Mouse (Mus musculus): ENCODE measurements around the gene Mrpl19. TPM values are rescaled to one million over a fixed set of nuclear protein-coding genes. Genes with fewer than 3 reads are reported as not detected.
A peak's percentile ranks its signal among the peaks of the same experiment; 100 is the strongest.

Gene Mrpl19
- polyA plus RNA-seq, 1 experiment from 2014 or later = 34.0 TPM

DNA sequence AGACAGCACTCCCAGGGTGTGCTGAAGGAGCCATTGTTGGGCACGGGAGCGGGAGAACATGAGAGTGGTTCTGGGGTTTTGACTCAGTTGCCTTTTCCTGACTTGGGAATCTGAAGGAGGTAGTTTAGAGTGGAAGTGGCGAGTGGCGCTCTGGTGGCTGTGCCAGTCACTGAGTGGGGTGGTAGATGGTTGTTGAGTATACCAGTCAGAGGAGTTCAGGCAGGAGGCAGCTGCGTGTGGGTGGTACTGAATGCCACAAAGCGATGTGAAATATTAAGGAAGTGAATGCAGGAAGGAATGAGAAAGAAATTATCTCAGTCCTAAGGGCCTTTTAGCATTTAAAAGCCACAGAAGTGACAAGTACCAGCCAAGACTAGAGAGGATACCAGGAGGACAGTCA lies 18.9 kb downstream of the Mrpl19 start:
- ATAC-seq (ENCODE audit: low FRiP score, low TSS enrichment) (no peak), DNase-seq (no peak)
- H3K9ac ChIP-seq (replicated peaks; ENCODE audit: low read length) = no peak overlapping the region
- no peaks in the 10 kb centered on the region for H3K4me1 ChIP-seq (ENCODE audit: control insufficient read depth, insufficient read depth, low read length)
- H3K9me3 ChIP-seq (ENCODE audit: control insufficient read depth, low read length) = no peaks in the 10 kb centered on the region
- no peaks in the 10 kb centered on the region for H3K27me3 ChIP-seq (ENCODE audit: control insufficient read depth, insufficient read depth, low read length)
- H3K4me2 ChIP-seq (ENCODE audit: low read length) = no peak overlapping the region
- H3K27ac ChIP-seq (replicated peaks; ENCODE audit: low read depth, low read length) = no peak overlapping the region
- H3K36me3 ChIP-seq (ENCODE audit: control insufficient read depth, insufficient read depth, low read length) = peaks cover 79% of the 10 kb centered on the region
- WGBS = 97% methylated on average over 6 of the region's 6 CpGs
- no peak overlapping the region for H3K4me3 ChIP-seq (replicated peaks; ENCODE audit: low read depth, low read length)

DNA sequence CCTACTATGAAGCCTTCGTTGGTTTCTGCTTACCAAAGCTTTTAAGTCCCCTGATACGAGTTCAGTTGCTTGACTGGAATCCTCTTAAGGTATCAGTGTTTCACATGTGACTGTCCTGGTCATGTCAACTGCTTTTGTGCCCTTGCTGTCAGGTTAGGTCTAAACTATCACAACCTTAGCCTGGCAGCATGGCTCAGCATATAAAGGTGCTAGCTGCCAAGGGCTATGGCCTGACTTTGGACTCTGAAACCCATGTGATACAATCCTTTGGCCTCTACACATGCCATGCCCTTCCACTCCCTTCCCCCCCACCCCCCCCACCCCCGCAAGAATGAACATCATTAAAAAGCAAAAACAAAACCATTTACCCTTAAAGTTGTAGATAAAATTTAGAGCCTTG lies 21.3 kb downstream of the Mrpl19 start:
- Histone ChIP-seq H3K27me3 (ENCODE audit: control insufficient read depth, insufficient read depth, low read length) (no peaks in the 10 kb centered on the region), H3K27ac (replicated peaks; ENCODE audit: low read depth, low read length) (no peak overlapping the region), H3K4me3 (replicated peaks; ENCODE audit: low read depth, low read length) (no peak overlapping the region), H3K9ac (replicated peaks; ENCODE audit: low read length) (no peak overlapping the region), H3K36me3 (ENCODE audit: control insufficient read depth, insufficient read depth, low read length) (peaks cover 84% of the 10 kb centered on the region), H3K4me1 (ENCODE audit: control insufficient read depth, insufficient read depth, low read length) (no peaks in the 10 kb centered on the region), H3K4me2 (ENCODE audit: low read length) (no peak overlapping the region), H3K9me3 (ENCODE audit: control insufficient read depth, low read length) (no peaks in the 10 kb centered on the region)
- WGBS = 94% methylated on average over 3 of the region's 3 CpGs
- ATAC-seq (ENCODE audit: low FRiP score, low TSS enrichment) = no peak
- no peak for DNase-seq

DNA sequence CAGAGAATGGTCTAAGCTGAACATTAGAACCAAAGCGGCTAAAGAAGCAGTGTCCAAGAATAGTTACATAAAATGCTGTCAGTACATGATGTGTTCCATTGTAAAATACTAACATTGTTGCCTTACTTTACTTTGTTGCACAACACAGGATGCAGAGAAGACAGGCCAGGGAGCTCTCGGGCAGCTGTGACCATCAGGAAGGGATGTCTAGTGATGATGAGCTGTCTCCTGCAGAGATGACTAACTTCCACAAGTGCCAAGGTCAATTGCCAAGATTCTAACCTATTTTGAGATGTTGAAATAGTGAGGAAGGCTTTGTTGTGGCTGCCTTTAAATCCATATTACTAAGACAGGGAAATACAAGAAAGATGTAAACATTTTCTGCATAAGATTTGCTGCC lies 22.5 kb downstream of the Mrpl19 start:
- 95% methylated on average over 2 of the region's 2 CpGs for WGBS
- H3K36me3 ChIP-seq (ENCODE audit: control insufficient read depth, insufficient read depth, low read length) = peaks cover 81% of the 10 kb centered on the region

DNA sequence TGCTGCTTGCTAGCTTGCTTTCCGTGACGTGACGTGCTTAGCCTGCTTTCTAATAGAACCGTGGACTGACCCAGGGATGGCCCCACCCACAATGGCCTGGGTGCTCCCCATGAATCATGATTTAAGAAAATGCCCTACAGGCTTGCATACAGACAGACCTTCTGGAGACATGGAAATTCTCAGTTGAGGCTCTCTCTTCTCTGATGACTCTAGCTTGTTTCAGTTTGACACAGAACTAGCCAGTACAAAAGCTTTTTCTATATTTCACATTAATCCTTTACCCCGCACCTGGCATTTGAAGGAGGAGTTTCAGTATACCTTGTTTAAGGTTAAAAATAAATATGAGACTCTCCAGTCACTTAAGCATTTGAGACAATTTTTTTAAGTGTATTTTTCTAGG lies 24.0 kb downstream of the Mrpl19 start:
- DNase-seq (no peak), ATAC-seq (ENCODE audit: low FRiP score, low TSS enrichment) (no peak)
- H3K4me2 ChIP-seq (ENCODE audit: low read length) = no peak overlapping the region
- H3K36me3 ChIP-seq (ENCODE audit: control insufficient read depth, insufficient read depth, low read length) = peaks cover 81% of the 10 kb centered on the region
- H3K4me3 ChIP-seq (replicated peaks; ENCODE audit: low read depth, low read length) = no peak overlapping the region
- no peaks in the 10 kb centered on the region for H3K4me1 ChIP-seq (ENCODE audit: control insufficient read depth, insufficient read depth, low read length)
- WGBS = 91% methylated on average over 5 of the region's 5 CpGs
- no peak overlapping the region for H3K9ac ChIP-seq (replicated peaks; ENCODE audit: low read length)
- no peaks in the 10 kb centered on the region for H3K27me3 ChIP-seq (ENCODE audit: control insufficient read depth, insufficient read depth, low read length)
- H3K27ac ChIP-seq (replicated peaks; ENCODE audit: low read depth, low read length) = no peak overlapping the region
- H3K9me3 ChIP-seq (ENCODE audit: control insufficient read depth, low read length) = no peaks in the 10 kb centered on the region

More for the DNA sequence above, 22.5 kb downstream of the Mrpl19 start:
- no peak overlapping the region for H3K4me2 ChIP-seq (ENCODE audit: low read length)
- ATAC-seq (ENCODE audit: low FRiP score, low TSS enrichment) (no peak), DNase-seq (no peak)
- H3K4me3 ChIP-seq (replicated peaks; ENCODE audit: low read depth, low read length) = no peak overlapping the region
- H3K9me3 ChIP-seq (ENCODE audit: control insufficient read depth, low read length) = no peaks in the 10 kb centered on the region
- H3K27me3 ChIP-seq (ENCODE audit: control insufficient read depth, insufficient read depth, low read length) = no peaks in the 10 kb centered on the region
- H3K4me1 ChIP-seq (ENCODE audit: control insufficient read depth, insufficient read depth, low read length) = no peaks in the 10 kb centered on the region
- no peak overlapping the region for H3K9ac ChIP-seq (replicated peaks; ENCODE audit: low read length)
- no peak overlapping the region for H3K27ac ChIP-seq (replicated peaks; ENCODE audit: low read depth, low read length)

DNA sequence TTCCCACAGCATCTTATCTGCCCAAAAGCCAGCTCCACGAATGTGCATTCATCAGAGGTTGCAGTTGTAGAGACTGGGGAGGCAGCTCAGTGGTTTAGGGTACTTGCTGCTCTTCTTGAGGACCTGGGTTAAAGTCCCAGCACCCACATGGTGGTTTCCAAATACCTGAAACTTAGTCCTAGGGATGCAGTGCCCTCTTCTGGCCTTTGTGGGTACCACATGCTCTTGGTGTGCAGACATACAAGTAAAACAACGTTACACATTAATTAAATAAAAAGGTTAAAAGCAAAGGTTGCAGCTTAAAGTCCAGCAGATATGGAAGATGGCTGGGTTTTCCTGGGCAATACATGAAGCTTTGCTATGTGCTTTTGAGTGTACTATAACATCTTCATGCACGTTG lies 32.5 kb downstream of the Mrpl19 start:
- WGBS = 96% methylated on average over 3 of the region's 3 CpGs
- no peaks in the 10 kb centered on the region for H3K9me3 ChIP-seq (ENCODE audit: control insufficient read depth, low read length)
- H3K4me2 ChIP-seq (ENCODE audit: low read length) = no peak overlapping the region
- DNase-seq (no peak), ATAC-seq (ENCODE audit: low FRiP score, low TSS enrichment) (no peak)
- no peak overlapping the region for H3K9ac ChIP-seq (replicated peaks; ENCODE audit: low read length)
- H3K4me1 ChIP-seq (ENCODE audit: control insufficient read depth, insufficient read depth, low read length) = no peaks in the 10 kb centered on the region
- no peak overlapping the region for H3K27ac ChIP-seq (replicated peaks; ENCODE audit: low read depth, low read length)
- no peaks in the 10 kb centered on the region for H3K27me3 ChIP-seq (ENCODE audit: control insufficient read depth, insufficient read depth, low read length)
- H3K36me3 ChIP-seq (ENCODE audit: control insufficient read depth, insufficient read depth, low read length) = peaks cover 82% of the 10 kb centered on the region
- no peak overlapping the region for H3K4me3 ChIP-seq (replicated peaks; ENCODE audit: low read depth, low read length)

DNA sequence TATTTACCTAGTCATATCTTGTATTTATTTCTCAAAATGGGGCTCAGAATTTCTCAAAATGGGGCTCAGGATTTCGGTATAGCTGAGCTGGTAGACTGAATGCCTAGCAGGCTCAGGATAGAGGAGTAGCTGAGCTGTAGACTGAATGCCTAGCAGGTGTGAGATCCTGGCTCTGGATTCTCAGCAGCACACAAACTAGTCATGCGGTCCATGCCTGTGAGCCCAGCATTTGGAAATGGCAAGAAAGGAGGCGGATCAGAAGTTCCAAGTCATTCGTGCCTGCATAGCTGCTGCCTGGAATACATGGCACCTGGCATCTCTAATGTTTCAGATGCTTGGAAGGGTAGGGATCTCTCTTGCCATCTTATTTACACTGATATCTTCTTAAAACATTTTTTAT lies 36.4 kb downstream of the Mrpl19 start:
- Histone ChIP-seq H3K9ac (replicated peaks; ENCODE audit: low read length) (no peak overlapping the region), H3K27me3 (ENCODE audit: control insufficient read depth, insufficient read depth, low read length) (no peaks in the 10 kb centered on the region), H3K4me3 (replicated peaks; ENCODE audit: low read depth, low read length) (no peak overlapping the region), H3K9me3 (ENCODE audit: control insufficient read depth, low read length) (no peaks in the 10 kb centered on the region), H3K4me1 (ENCODE audit: control insufficient read depth, insufficient read depth, low read length) (peaks cover 8% of the 10 kb centered on the region), H3K4me2 (ENCODE audit: low read length) (no peak overlapping the region), H3K36me3 (ENCODE audit: control insufficient read depth, insufficient read depth, low read length) (peaks cover 73% of the 10 kb centered on the region), H3K27ac (replicated peaks; ENCODE audit: low read depth, low read length) (no peak overlapping the region)
- DNase-seq = no peak
- WGBS = 93% methylated on average over 4 of the region's 4 CpGs
- no peak for ATAC-seq (ENCODE audit: low FRiP score, low TSS enrichment)

DNA sequence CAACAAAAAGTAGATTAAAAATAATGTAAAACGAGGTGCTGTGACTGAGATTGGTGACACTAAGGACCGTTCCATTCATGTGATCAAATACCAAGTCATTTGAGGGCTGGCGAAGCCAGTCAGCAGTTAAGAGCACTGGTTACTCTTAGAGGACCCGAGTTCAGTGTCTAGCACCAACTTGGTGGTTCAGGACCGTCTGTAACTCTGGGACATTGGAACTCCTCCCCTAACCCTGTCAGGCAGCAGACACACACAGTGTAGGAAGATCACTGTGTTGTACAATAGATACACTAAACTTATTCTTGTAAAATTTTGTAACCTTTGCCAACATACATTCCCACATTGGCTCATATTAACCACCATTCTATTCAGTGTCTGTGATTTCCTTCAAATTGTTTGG lies 41.5 kb downstream of the Mrpl19 start:
- no peaks in the 10 kb centered on the region for H3K9me3 ChIP-seq (ENCODE audit: control insufficient read depth, low read length)
- ATAC-seq (ENCODE audit: low FRiP score, low TSS enrichment) = no peak
- peak overlapping the region; percentile 81 for H3K9ac ChIP-seq (replicated peaks; ENCODE audit: low read length)
- no peak overlapping the region for H3K27ac ChIP-seq (replicated peaks; ENCODE audit: low read depth, low read length)
- H3K4me2 ChIP-seq (ENCODE audit: low read length) = peak overlapping the region; percentile 70
- peaks cover 30% of the 10 kb centered on the region for H3K36me3 ChIP-seq (ENCODE audit: control insufficient read depth, insufficient read depth, low read length)
- H3K27me3 ChIP-seq (ENCODE audit: control insufficient read depth, insufficient read depth, low read length) = no peaks in the 10 kb centered on the region
- peaks cover 12% of the 10 kb centered on the region for H3K4me1 ChIP-seq (ENCODE audit: control insufficient read depth, insufficient read depth, low read length)
- peak; percentile 12 for DNase-seq
- WGBS = 10% methylated on average over 5 of the region's 5 CpGs
- H3K4me3 ChIP-seq (replicated peaks; ENCODE audit: low read depth, low read length) = peak overlapping the region; percentile 74

DNA sequence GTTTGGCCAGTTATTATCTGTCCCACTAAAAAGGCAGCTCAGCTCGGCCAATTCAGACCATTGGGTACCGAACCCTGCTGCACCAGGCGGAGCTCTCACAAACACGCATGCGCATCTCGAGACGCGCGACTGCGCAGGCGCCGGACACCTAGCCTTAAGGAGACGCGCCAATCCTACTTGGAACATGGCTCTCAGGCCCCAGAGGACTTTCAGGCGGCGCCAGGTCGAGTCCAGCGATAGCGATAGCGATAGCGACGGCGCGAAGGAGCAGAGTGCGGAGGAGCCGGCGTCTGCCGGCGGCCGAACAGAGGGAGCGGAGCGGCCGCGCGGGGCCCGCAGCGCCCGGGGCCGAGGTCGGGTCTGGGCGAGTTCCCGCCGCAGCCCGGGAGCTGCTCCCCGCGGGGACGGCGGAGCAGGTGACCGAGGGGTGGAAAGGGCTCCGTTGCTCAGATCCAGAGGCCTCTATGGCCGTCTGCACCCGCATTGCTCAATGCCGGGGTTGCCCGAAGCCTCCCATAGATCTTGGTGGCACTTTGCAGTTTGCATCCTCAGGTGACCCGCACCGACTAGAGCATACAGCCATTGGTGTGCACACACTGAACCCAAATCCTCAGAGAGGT lies 42.1 kb downstream of the Mrpl19 start, which contains the start of gene Gcfc2:
TSS of gene Gcfc2 (plus strand) at position 147 of the 620 bp plus-strand sequence.
- Histone ChIP-seq H3K4me2 (ENCODE audit: low read length) (peak within 1 kb of the TSS; percentile 70), H3K27ac (replicated peaks; ENCODE audit: low read depth, low read length) (peak within 1 kb of the TSS; percentile 37; the same call in 1 of the 2 replicates), H3K9me3 (ENCODE audit: control insufficient read depth, low read length) (no peaks in the 10 kb centered on the region), H3K27me3 (ENCODE audit: control insufficient read depth, insufficient read depth, low read length) (no peaks in the 10 kb centered on the region), H3K9ac (replicated peaks; ENCODE audit: low read length) (peak within 1 kb of the TSS; percentile 81), H3K4me1 (ENCODE audit: control insufficient read depth, insufficient read depth, low read length) (peaks cover 12% of the 10 kb centered on the region), H3K4me3 (replicated peaks; ENCODE audit: low read depth, low read length) (peak within 1 kb of the TSS; percentile 74), H3K36me3 (ENCODE audit: control insufficient read depth, insufficient read depth, low read length) (peaks cover 28% of the 10 kb centered on the region)
- ATAC-seq (ENCODE audit: low FRiP score, low TSS enrichment) (peak; percentile 94), DNase-seq (peak; percentile 98)
- WGBS = under 1% methylated on average over 56 of the region's 56 CpGs

DNA sequence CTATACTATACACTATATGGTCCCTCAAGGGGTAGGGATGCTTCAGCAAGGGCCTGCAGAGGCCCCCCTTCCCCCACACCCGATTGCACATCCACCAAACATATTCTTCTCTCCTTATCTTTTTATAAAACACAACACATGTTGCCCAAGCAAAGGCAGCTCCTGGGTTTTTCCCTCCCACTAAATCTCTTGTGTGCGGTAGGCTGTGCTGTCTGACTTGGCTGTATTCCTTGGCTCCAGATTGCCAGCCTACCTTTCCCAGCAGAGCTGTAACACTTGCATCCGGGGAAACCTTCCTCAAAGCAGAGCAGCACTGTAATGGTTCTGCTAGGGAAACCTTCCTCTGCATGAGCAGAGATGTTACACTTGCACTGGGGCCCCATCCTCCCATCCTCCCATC lies 53.6 kb downstream of the Mrpl19 start:
- no peak overlapping the region for H3K4me2 ChIP-seq (ENCODE audit: low read length)
- no peak for ATAC-seq (ENCODE audit: low FRiP score, low TSS enrichment)
- 89% methylated on average over 3 of the region's 3 CpGs for whole genome bisulfite sequencing

More for the DNA sequence above, 53.6 kb downstream of the Mrpl19 start:
- H3K4me3 ChIP-seq (replicated peaks; ENCODE audit: low read depth, low read length) = no peak overlapping the region
- H3K27me3 ChIP-seq (ENCODE audit: control insufficient read depth, insufficient read depth, low read length) = no peaks in the 10 kb centered on the region
- DNase-seq = no peak
- H3K36me3 ChIP-seq (ENCODE audit: control insufficient read depth, insufficient read depth, low read length) = no peaks in the 10 kb centered on the region
- no peaks in the 10 kb centered on the region for H3K4me1 ChIP-seq (ENCODE audit: control insufficient read depth, insufficient read depth, low read length)
- H3K27ac ChIP-seq (replicated peaks; ENCODE audit: low read depth, low read length) = no peak overlapping the region
- no peak overlapping the region for H3K9ac ChIP-seq (replicated peaks; ENCODE audit: low read length)
- H3K9me3 ChIP-seq (ENCODE audit: control insufficient read depth, low read length) = no peaks in the 10 kb centered on the region

Data from midbrain, embryonic 14.5 days (tissue).